Mouse (Mus musculus) small intestine, adult 2 months (tissue): ENCODE data around the gene Dcps. TPM values are rescaled to one million over a fixed set of nuclear protein-coding genes. Genes with fewer than 3 reads are reported as not detected.

Experiments used
- H3K27ac ChIP-seq: fragments of 200-500 bp; 2 replicates; pipeline ENCODE4 v1.5.1; 2012; ENCODE audit warnings: low read depth, low read length, control low read depth, inconsistent platforms; ENCODE audit not compliant: insufficient read depth
- H3K27me3 ChIP-seq: fragments of 200-500 bp; 2 replicates; pipeline ENCODE4 v1.6.1; 2012; ENCODE audit warnings: mild to moderate bottlenecking, moderate library complexity, low read length, inconsistent platforms; ENCODE audit not compliant: control insufficient read depth, insufficient read depth
- H3K36me3 ChIP-seq: fragments of 200-500 bp; 2 replicates; pipeline ENCODE4 v1.6.1; 2012; ENCODE audit warnings: mild to moderate bottlenecking, low read length, control low read depth, inconsistent platforms; ENCODE audit not compliant: control insufficient read depth, insufficient read depth
- H3K4me1 ChIP-seq: fragments of 200-500 bp; 2 replicates; pipeline ENCODE4 v1.6.1; 2012; ENCODE audit warnings: low read length, inconsistent platforms, mixed read lengths; ENCODE audit not compliant: control insufficient read depth, insufficient read depth, insufficient read length
- H3K4me3 ChIP-seq: fragments of 200-500 bp; 2 replicates; pipeline ENCODE4 v1.5.1; 2012; ENCODE audit warnings: low read depth, mild to moderate bottlenecking, control low read depth, inconsistent platforms, low read length, moderate library complexity
- CTCF ChIP-seq: fragments of 200-500 bp; IDR thresholded peaks from 2 replicates; pipeline ENCODE4 v1.5.1; 2012; ENCODE audit warnings: low read depth, mild to moderate bottlenecking, control low read depth, inconsistent platforms, low read length, moderate library complexity, mixed read lengths; ENCODE audit not compliant: insufficient replicate concordance, insufficient read length; ENCODE audit errors: extremely low read depth
- POLR2A ChIP-seq: fragments of 200-500 bp; IDR thresholded peaks from 2 replicates; pipeline ENCODE4 v1.6.1; 2012; ENCODE audit warnings: low read depth, mild to moderate bottlenecking, control low read depth, inconsistent platforms, low read length, moderate library complexity
- WGBS: fragments of 180-500 bp; shearing (Covaris S2); methylation state at CpG from one replicate; pipeline ENCODE4 v1.1.7; 2018; 5-methylcytosine and 5-hydroxymethylcytosine counted together
- polyA plus RNA-seq: library from polyadenylated mRNA; depleted of rRNA; stranded (reverse); fragments of >200 nt; gene quantifications from 2 replicates; pipeline ENCODE4 v1.2.3, GENCODE M21; 2012

Dcps gene
- polyA plus RNA-seq, 1 experiment = 18.4 TPM

GRCm38 (mm10) chr9:35128995-35129418, 46.9 kb downstream of the Dcps start:
- Histone ChIP-seq H3K4me1 (peaks cover 58% of the 10 kb centered on the region), H3K36me3 (0 out of 2 replicates have a peak, but pooled peaks cover 2% of the 10 kb centered on the region), H3K27ac (peak overlapping the region; percentile 54), H3K4me3 (no peak overlapping the region), H3K27me3 (no peaks in the 10 kb centered on the region)
- 72% methylated on average over 9 of the region's 9 CpGs for WGBS
- TF ChIP-seq POLR2A (no peak), CTCF (no peak)

DNA sequence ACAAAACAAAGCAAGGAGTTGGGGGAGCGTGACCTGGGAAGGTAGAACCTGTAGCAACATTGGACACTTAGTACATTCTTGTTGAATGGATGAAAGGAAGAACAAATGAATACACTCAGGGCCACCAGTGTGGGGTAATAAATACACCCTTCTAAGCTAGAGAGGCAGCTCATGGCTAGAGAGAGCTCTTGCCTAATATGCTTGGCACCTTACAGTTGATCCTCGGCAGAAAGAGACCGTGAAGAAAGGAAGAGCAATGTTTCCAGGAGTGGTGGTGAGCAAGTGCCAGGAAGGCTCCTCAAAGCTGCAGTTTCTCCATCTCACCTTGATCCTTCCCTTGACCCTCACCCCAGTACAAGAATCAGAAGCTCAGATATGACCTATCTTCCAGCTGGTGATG, 47.3 kb downstream of the Dcps start:
- 85% methylated on average over 3 of the region's 3 CpGs for WGBS
- Histone ChIP-seq H3K27me3 (no peaks in the 10 kb centered on the region), H3K4me1 (peaks cover 60% of the 10 kb centered on the region), H3K36me3 (0 out of 2 replicates have a peak, but pooled peaks cover 2% of the 10 kb centered on the region), H3K27ac (peak overlapping the region; percentile 54), H3K4me3 (no peak overlapping the region; the same call in 1 of the 2 replicates)
- TF ChIP-seq POLR2A = no peak

- H3K4me3 ChIP-seq = no peak overlapping the region
- H3K27ac ChIP-seq = peak overlapping the region; percentile 51; the same call in 1 of the 2 replicates
- peaks cover 65% of the 10 kb centered on the region for H3K4me1 ChIP-seq
- TF ChIP-seq CTCF (no peak), POLR2A (no peak)
- 51% methylated on average over 5 of the region's 5 CpGs for WGBS
- H3K27me3 ChIP-seq = no peaks in the 10 kb centered on the region
- H3K36me3 ChIP-seq = 0 out of 2 replicates have a peak, but pooled peaks cover 2% of the 10 kb centered on the region
Measured at GRCm38 (mm10) chr9:35127561-35127960, 48.3 kb downstream of the Dcps start.

DNA sequence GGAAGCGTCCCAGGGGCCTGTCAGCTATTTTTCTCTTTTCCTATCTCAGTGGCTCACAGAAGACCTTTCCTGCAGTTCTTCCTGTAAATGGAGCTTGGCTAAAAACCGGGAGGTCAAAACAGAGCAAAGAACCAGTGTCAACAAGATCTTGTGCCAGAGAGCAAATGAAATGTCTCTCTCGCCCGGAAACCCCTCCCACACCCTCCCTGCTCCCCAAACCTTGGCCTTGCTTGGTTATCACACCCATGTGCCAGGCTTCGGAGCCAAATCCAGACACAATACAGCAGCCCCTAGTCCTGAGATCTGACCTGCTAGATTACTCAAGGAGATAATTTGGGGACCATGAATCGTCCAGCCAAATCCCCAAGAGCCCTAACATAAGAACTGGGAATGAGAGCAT, 48.7 kb downstream of the Dcps start:
- WGBS = 59% methylated on average over 6 of the region's 6 CpGs
- Histone ChIP-seq H3K36me3 (0 out of 2 replicates have a peak, but pooled peaks cover 2% of the 10 kb centered on the region), H3K4me3 (no peak overlapping the region), H3K27me3 (no peaks in the 10 kb centered on the region), H3K4me1 (peaks cover 66% of the 10 kb centered on the region), H3K27ac (peak overlapping the region; percentile 51; the same call in 1 of the 2 replicates)
- TF ChIP-seq POLR2A (no peak), CTCF (no peak)

- H3K27ac ChIP-seq = peak overlapping the region; percentile 14; the same call in 1 of the 2 replicates
- 87% methylated on average over 8 of the region's 8 CpGs for WGBS
- peaks cover 44% of the 10 kb centered on the region for H3K4me1 ChIP-seq
- H3K36me3 ChIP-seq = 0 out of 2 replicates have a peak, but pooled peaks cover 2% of the 10 kb centered on the region
- H3K4me3 ChIP-seq = no peak overlapping the region
- TF ChIP-seq CTCF (no peak), POLR2A (no peak)
- no peaks in the 10 kb centered on the region for H3K27me3 ChIP-seq
Measured at GRCm38 (mm10) chr9:35124678-35124955, 51.2 kb downstream of the Dcps start.

DNA sequence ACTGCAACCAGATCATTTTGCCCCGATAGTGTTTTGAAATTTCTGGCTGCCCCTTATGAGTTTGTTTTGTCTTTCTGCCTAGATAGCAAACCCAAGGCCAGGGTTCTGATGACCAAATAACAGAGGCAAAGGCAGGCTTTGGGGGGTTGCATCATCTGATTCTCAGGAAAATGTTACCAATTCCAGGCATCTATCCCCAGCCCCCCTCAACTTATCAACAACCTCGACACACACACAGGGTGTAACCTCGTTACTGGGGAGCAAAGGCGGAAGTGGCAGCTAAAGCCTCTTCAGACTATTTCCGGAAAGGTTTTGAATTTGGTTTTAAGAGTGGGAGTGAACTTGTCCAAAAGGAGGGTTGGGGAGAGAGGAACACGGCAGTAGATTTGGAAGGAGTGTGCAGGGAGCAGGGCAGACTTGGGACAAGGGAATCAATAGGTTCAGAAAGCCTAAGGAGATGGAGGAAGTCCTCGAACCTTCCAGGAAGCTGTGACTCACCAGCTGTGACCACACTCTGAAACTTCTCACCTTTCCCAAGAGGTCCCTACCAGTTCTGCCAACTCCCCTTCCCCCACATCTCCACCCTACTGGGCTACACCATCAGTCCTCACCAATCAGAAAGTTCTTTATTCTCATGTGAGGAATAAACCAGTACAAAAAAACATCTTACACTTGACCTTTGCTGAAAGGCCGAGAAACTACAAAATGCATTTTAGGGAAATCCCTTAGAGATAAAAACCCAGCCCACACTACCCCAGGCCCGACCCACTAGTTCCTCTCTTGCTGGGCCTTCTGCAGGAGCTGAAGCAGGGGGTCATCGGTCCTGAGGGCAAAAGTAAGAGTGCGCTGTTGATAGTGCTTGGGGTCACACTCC, 51.8 kb downstream of the Dcps start:
- WGBS = 69% methylated on average over 11 of the region's 11 CpGs
- 0 out of 2 replicates have a peak, but pooled peaks cover 2% of the 10 kb centered on the region for H3K36me3 ChIP-seq
- no peaks in the 10 kb centered on the region for H3K27me3 ChIP-seq
- H3K4me3 ChIP-seq = no peak overlapping the region
- TF ChIP-seq CTCF (no peak), POLR2A (no peak)
- H3K4me1 ChIP-seq = peaks cover 41% of the 10 kb centered on the region
- H3K27ac ChIP-seq = peak overlapping the region; percentile 23

DNA sequence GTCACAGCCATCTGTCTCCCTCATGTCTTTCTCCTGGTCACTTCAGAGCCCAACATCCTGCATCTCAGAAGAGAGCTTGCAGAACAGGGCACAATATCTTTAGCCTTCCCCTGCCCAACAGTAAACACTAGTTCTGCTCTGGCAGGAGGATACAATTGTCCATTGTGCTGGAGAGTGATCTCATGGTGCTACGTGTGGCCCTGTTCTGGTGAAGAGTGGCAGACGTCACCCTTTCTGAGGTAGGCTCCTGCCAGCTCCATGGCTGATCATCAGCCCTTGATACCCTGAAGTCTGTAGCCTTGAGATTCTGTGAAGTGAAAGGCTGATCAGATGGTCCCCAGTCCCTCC, 52.4 kb downstream of the Dcps start:
- Histone ChIP-seq H3K4me3 (no peak overlapping the region), H3K36me3 (0 out of 2 replicates have a peak, but pooled peaks cover 2% of the 10 kb centered on the region), H3K27me3 (no peaks in the 10 kb centered on the region), H3K27ac (peak overlapping the region; percentile 23), H3K4me1 (peaks cover 41% of the 10 kb centered on the region)
- no peak for TF ChIP-seq POLR2A
- no peak for TF ChIP-seq CTCF
- 69% methylated on average over 2 of the region's 2 CpGs for WGBS
